Mouse (Mus musculus): ENCODE results near the gene Mast1. TPM values are rescaled to one million over a fixed set of nuclear protein-coding genes. Genes with fewer than 3 reads are reported as not detected.

Mast1 gene
- polyA plus RNA-seq (2016; fragmentation: Nextera tagmentation; extraction: Ambion mirVana), result 2.6 and 3.8 TPM in 2 replicates

DNA sequence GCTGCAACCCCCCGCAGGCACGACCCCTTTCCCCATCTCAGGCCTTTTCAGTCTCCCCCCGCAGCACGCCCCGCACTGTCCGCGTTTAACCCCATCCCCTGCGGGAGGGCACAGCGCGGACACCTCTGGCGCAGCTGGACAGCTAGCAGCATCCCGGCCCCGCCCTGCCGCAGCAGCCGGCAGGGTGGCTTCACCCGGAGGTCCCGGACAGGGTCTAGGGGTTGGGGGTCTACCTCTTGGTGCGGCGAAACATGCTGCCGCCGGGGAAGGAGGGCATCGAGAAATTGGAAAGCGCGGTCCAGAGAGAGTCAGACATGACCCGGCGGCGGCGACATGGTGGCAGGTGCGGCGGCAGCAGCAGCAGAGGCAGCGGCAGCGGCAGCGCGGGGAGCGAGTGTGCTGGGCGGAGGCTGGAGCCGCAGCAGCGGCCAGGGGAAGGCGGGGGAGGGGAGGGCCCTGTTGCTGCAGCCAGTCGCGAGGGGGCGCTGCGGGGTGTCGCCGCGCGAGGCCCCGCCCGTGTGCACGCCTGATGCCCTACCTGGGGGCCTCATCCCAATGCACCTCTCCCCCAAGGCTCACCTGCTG is at the start of gene Mast1:
Gene Mast1, minus strand, starts transcription at position 398 of the 585 bp plus-strand sequence.
- peak; percentile 77 for DNase-seq (ENCODE audit: extremely low spot score, low spot score)
- WGBS, result under 1% methylated on average over 49 of the region's 50 CpGs
- H3K4me1 ChIP-seq, result peaks cover 38% of the 10 kb centered on the region
- peak within 1 kb of the TSS; percentile 82 for H3K27ac ChIP-seq
- peaks cover 70% of the 10 kb centered on the region for H3K27me3 ChIP-seq (ENCODE audit: poor library complexity, severe bottlenecking)
- peak within 1 kb of the TSS; percentile 70 for H3K4me3 ChIP-seq
- H3K36me3 ChIP-seq (replicated peaks), result no peaks in the 10 kb centered on the region
- no peaks in the 10 kb centered on the region for H3K9me3 ChIP-seq

DNA sequence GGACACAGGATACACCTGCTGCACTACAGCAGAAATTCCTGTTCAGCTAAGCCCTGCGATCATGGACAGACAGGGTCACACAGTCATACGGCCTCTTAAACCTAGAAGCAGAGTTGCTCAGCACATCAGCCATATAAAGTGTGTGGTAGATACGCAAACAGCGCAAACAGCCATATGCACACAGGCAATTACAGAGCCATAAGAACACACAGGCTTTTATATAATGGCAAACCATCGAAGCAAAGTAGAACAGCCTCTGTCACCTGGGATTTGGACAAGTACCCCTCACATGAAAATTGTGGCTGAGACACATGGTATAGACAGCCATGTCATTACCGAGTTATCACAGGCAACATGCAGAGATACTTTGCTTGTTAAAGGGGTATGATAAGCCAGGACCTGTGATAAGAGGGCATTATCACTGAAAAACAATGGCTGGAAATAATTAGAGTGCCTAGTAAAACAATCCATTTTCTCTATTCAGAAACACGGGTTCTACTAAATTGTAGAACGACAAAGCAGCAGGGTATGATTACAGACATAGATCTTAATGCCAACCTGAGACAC is 49.3 kb upstream of the Mast1 start:
- Histone ChIP-seq H3K27me3 (ENCODE audit: poor library complexity, severe bottlenecking) (peaks cover 72% of the 10 kb centered on the region), H3K4me1 (peaks cover 58% of the 10 kb centered on the region), H3K9me3 (no peaks in the 10 kb centered on the region), H3K27ac (peak overlapping the region; percentile 83), H3K36me3 (replicated peaks) (no peaks in the 10 kb centered on the region), H3K4me3 (peak overlapping the region; percentile 62)
- no peak for DNase-seq (ENCODE audit: extremely low spot score, low spot score)
- WGBS, result 45% methylated on average over 8 of the region's 8 CpGs

- DNase-seq (ENCODE audit: extremely low spot score, low spot score), result peak; percentile 85
- H3K4me1 ChIP-seq, result peaks cover 57% of the 10 kb centered on the region
- WGBS, result under 1% methylated on average over 53 of the region's 53 CpGs
- peaks cover 78% of the 10 kb centered on the region for H3K27me3 ChIP-seq (ENCODE audit: poor library complexity, severe bottlenecking)
- no peaks in the 10 kb centered on the region for H3K36me3 ChIP-seq (replicated peaks)
- H3K27ac ChIP-seq, result peak overlapping the region; percentile 83
- peak overlapping the region; percentile 62 for H3K4me3 ChIP-seq
- H3K9me3 ChIP-seq, result no peaks in the 10 kb centered on the region
These were observed 48.7 kb upstream of the Mast1 start for GRCm38 (mm10) chr8:84985684-84986378.

GRCm38 (mm10) chr8:84985049-84985683 is 48.0 kb upstream of the Mast1 start:
- DNase-seq (ENCODE audit: extremely low spot score, low spot score), result no peak
- H3K4me1 ChIP-seq, result peaks cover 59% of the 10 kb centered on the region
- no peaks in the 10 kb centered on the region for H3K36me3 ChIP-seq (replicated peaks)
- H3K9me3 ChIP-seq, result no peaks in the 10 kb centered on the region
- peak overlapping the region; percentile 83 for H3K27ac ChIP-seq
- under 1% methylated on average over 23 of the region's 23 CpGs for WGBS
- H3K4me3 ChIP-seq, result peak overlapping the region; percentile 62
- peaks cover 85% of the 10 kb centered on the region for H3K27me3 ChIP-seq (ENCODE audit: poor library complexity, severe bottlenecking)

DNA sequence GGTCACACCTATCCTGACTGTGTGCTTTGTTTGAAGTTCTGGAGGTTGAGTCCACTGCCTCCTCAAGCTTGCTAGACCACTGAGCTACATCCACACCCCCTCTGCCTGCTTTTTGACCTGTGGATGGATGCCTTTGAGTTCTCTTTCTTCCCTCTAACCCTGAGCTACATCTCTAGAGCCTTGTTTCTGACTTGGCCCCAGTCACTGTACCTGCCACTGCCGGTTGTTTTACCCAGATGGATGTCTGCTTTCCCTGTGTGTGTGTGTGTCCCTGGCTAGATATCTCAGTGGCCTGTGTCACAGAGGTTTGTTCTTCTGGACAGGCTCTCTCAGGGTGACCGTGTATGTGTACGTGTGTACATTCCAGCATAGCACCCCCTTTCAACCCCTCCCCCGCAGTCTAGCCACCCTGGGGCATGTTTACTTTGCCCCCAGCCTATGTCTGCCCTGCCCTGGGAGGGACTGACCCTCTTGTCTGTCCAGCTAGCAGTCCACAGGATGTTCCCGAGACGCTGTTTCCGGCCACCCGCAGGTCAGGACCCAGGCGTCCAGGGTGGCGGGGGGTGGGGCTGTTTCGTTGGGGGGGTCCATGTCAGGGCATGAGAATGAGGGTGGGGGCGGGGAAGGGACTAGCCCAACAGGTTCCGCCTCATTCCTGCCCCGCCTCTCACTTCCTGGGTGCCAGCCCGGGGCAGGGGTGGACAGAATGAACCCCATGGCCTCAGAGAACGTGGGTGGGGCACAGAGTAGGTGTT is 47.3 kb upstream of the Mast1 start:
- 12% methylated on average over 16 of the region's 16 CpGs for WGBS
- peaks cover 59% of the 10 kb centered on the region for H3K4me1 ChIP-seq
- peaks cover 92% of the 10 kb centered on the region for H3K27me3 ChIP-seq (ENCODE audit: poor library complexity, severe bottlenecking)
- DNase-seq (ENCODE audit: extremely low spot score, low spot score), result no peak
- H3K4me3 ChIP-seq, result peak overlapping the region; percentile 62
- no peaks in the 10 kb centered on the region for H3K36me3 ChIP-seq (replicated peaks)
- no peaks in the 10 kb centered on the region for H3K9me3 ChIP-seq
- peak overlapping the region; percentile 83 for H3K27ac ChIP-seq

DNA sequence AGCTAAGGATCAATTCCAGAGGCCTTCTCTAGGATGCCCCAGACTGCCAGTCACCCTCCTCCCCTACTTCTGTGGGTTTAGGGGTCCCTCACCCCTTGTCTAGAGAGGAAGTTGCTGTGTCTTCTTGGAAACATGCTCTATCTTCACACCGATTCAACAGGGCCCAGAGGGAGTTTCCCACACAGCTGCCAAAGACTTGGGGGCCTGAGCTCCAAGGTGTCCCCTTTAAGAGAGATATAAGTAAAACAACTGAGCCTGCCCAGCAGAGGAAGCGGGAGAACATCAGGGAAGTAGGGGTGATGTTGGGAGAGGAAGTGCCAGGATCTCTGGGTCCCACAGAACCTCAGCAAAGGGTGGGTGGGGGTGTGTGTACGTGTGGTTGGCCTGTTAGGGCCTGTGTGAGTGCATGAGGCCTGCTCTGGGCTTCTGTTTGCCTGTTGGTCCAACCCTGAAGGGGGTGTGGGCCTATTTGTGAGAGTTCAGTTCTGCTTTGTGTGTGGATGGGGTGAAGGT is 45.4 kb upstream of the Mast1 start:
- no peaks in the 10 kb centered on the region for H3K9me3 ChIP-seq
- no peak overlapping the region for H3K4me3 ChIP-seq
- peaks cover 72% of the 10 kb centered on the region for H3K4me1 ChIP-seq
- 68% methylated on average over 3 of the region's 3 CpGs for WGBS
- H3K36me3 ChIP-seq (replicated peaks), result no peaks in the 10 kb centered on the region
- peaks cover 92% of the 10 kb centered on the region for H3K27me3 ChIP-seq (ENCODE audit: poor library complexity, severe bottlenecking)
- H3K27ac ChIP-seq, result 0 out of 2 replicates have a peak overlapping the region, but pooled peaks have one; percentile 20
- no peak for DNase-seq (ENCODE audit: extremely low spot score, low spot score)

DNA sequence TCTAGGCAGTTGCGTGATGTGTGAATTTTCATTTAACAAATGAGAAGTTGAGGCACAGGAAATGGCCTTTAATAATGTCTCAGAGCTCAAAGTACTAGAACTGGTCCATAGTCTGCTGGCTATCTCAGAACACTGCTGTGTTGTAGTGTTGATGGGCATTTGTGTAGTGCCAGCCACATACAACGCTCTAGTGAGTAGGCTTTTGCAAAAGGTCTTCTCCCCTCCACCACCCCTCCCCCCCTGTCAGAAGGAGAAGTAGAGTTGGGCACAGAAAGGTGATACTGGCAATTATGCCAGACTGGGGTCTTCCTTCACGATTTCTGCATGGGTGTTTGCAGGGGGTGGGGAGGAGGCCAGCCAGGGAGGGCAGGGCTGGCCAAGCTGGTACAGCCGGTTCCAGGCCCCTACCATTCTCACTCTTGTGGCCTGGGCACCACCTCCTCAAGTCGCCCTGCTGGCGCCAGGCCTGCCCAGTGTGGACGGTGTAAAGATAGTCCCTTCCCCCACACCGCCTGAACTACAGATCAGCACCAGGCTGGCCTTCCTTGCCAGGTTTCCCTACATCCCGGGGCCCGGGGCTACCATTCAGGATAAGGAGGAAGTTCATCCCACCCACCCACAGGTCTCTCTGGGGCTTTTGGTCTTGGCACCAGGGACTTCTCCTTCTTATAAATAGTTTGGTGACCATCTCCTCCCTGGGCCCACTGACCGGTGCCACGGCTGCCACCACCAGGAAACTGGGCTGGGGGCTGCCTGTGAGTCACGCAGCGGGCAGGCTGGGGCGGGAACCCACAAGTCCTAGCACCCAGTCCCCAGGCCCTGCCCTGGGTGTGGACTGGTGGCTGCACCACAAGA is 44.7 kb upstream of the Mast1 start:
- Histone ChIP-seq H3K4me1 (peaks cover 79% of the 10 kb centered on the region), H3K4me3 (peak overlapping the region; percentile 12; the same call in 1 of the 2 replicates), H3K27me3 (ENCODE audit: poor library complexity, severe bottlenecking) (peaks cover 92% of the 10 kb centered on the region), H3K27ac (0 out of 2 replicates have a peak overlapping the region, but pooled peaks have one; percentile 20), H3K9me3 (no peaks in the 10 kb centered on the region), H3K36me3 (replicated peaks) (no peaks in the 10 kb centered on the region)
- DNase-seq (ENCODE audit: extremely low spot score, low spot score), result no peak
- 83% methylated on average over 15 of the region's 15 CpGs for WGBS

- WGBS, result 41% methylated on average over 11 of the region's 11 CpGs
- Histone ChIP-seq H3K4me1 (peaks cover 82% of the 10 kb centered on the region), H3K36me3 (replicated peaks) (no peaks in the 10 kb centered on the region), H3K27ac (peak overlapping the region; percentile 76), H3K27me3 (ENCODE audit: poor library complexity, severe bottlenecking) (peaks cover 84% of the 10 kb centered on the region), H3K4me3 (peak overlapping the region; percentile 68; the same call in 1 of the 2 replicates), H3K9me3 (no peaks in the 10 kb centered on the region)
- DNase-seq (ENCODE audit: extremely low spot score, low spot score), result no peak
These were observed 43.6 kb upstream of the Mast1 start for GRCm38 (mm10) chr8:84980622-84981358.

DNA sequence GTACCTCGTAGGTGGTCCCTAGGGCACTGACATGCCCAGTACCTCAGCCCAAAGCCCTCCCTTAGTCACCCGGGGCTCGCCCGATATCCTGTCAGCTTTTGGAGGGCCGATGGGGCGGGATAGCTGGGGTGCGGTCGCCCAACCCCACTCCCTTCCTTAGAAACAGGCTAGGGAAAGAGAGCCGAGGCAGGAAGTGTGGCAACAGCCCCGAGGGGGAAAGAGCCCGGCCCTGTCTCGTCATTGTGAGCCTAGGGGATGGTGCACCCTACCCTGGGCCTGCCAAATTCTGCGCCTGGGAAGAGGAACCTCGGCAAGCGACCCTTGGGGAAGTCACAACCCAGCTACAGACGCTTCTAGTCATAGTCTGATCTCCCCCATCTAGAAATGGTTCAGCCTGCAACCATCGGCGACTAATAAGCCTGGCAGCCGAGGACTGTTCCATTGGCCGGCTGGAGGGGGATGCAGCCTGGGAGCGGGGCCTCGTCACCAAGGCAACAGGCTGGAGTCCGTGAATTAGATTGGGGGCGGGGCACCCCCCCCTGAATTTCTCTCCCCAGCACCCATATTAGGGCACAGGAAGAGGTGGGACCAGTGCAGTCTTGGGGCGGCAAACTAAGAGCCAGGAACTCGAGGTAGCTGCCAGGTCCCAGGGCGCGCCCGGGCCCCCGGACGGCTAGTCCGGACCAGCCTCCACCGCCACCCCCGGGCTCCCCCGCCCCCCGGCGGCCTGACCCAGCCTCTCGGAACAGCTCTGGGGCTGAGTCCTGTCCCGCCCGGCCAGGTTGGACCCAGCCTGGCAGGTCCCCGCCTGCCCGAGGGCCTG is 42.7 kb upstream of the Mast1 start:
- Histone ChIP-seq H3K27me3 (ENCODE audit: poor library complexity, severe bottlenecking) (peaks cover 78% of the 10 kb centered on the region), H3K9me3 (no peaks in the 10 kb centered on the region), H3K4me1 (peaks cover 80% of the 10 kb centered on the region), H3K4me3 (peak overlapping the region; percentile 68), H3K27ac (peak overlapping the region; percentile 76), H3K36me3 (replicated peaks) (peaks cover 5% of the 10 kb centered on the region)
- DNase-seq (ENCODE audit: extremely low spot score, low spot score), result peak; percentile 84
- WGBS, result 2% methylated on average over 42 of the region's 42 CpGs

- peaks cover 71% of the 10 kb centered on the region for H3K4me1 ChIP-seq
- DNase-seq (ENCODE audit: extremely low spot score, low spot score), result peak; percentile 79
- peak within 1 kb of the TSS; percentile 79 for H3K27ac ChIP-seq
- peak within 1 kb of the TSS; percentile 68 for H3K4me3 ChIP-seq
- no peaks in the 10 kb centered on the region for H3K9me3 ChIP-seq
- peaks cover 64% of the 10 kb centered on the region for H3K27me3 ChIP-seq (ENCODE audit: poor library complexity, severe bottlenecking)
- WGBS, result under 1% methylated on average over 63 of the region's 63 CpGs
- peaks cover 19% of the 10 kb centered on the region for H3K36me3 ChIP-seq (replicated peaks)
These were observed 41.2 kb upstream of the Mast1 start, which contains the start of gene Junb for GRCm38 (mm10) chr8:84978248-84978940. Gene Junb, minus strand, starts transcription at chr8:84978718.
